Mouse (Mus musculus): ENCODE data around the gene Slc12a7. TPM values are rescaled to one million over a fixed set of nuclear protein-coding genes. Genes with fewer than 3 reads are reported as not detected.

Slc12a7 gene
- polyA plus RNA-seq, 1 experiment, result 94.5 TPM

DNA sequence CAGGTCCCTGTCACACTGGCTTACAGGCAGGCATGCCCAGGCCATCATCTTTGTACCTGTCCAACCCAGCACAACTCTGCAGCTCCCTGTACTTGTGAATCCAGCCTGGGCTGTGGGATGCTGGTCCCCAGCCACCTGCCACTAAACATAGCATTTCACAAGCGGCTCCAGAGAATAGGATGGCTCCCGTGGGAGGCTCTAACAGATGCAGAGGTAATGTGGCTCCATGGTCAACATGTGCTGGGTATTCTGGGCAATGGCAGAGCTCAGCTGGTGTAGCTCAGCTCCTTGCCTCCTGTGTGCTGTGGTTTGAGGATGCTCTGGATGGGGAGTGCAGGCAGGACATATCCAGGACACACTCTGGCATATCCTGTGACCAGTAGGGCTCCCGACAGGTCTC, 10.8 kb downstream of the Slc12a7 start:
- Histone ChIP-seq H3K27me3 (ENCODE audit: control insufficient read depth, insufficient read depth, low read length, poor library complexity, severe bottlenecking) (no peaks in the 10 kb centered on the region), H3K4me3 (ENCODE audit: low read depth, low read length) (no peak overlapping the region), H3K36me3 (ENCODE audit: control insufficient read depth, insufficient read depth, low read length, poor library complexity, severe bottlenecking) (no peaks in the 10 kb centered on the region), H3K27ac (ENCODE audit: insufficient read depth, low read length) (no peak overlapping the region), H3K4me1 (ENCODE audit: control insufficient read depth, insufficient read depth, low read length) (peaks cover 4% of the 10 kb centered on the region), H3K9ac (ENCODE audit: low read depth, poor library complexity, severe bottlenecking) (no peak overlapping the region), H3K9me3 (replicated peaks; ENCODE audit: control insufficient read depth, insufficient read depth, low read length, poor library complexity, severe bottlenecking) (no peaks in the 10 kb centered on the region)
- no peak for TF ChIP-seq EP300 (IDR thresholded peaks at IDR 0.05; ENCODE audit: insufficient read depth, low read depth, low read length)
- no peak for TF ChIP-seq POLR2A (IDR thresholded peaks at IDR 0.05; ENCODE audit: insufficient read depth, low read length)
- TF ChIP-seq CTCF (IDR thresholded peaks at IDR 0.05; ENCODE audit: low read depth, low read length), result no peak

DNA sequence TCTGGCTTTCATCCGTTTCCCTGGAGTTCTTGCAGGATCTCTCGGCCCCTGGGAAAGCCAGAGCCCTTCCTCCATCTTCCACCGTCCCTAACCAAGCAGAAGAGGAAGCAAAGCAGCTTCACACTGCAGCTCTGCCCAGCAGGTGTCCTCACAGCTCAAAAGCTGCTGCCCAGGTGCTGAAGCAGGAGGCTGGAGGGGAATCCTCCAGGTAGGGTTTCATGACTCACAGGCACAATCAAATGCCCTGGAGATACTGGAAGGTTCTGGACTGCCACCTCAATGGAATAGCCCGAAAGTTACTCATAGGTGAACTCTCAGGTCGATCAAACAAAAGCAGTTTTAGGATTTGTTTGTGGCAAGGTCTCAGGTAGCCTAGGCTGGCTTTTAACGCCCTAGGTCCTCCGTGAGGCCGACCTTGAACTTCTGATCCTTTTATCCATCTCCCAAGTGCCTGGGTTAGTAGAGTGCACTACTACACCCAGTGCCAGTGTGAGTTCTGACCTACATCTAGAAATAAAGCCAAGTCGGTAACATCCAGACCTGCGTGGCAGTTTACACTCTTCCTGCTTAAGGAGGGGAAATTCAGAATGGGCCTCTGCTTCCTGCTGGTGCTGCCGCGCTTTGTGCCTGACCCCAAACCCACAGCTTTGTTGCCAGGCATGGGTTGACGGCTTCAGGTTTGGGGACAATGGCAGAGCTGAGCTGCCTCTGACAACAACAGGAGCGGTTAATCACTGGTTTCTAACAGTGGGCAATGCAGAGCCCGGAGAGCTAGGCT, 16.0 kb downstream of the Slc12a7 start:
- Histone ChIP-seq H3K9ac (ENCODE audit: low read depth, poor library complexity, severe bottlenecking) (no peak overlapping the region), H3K9me3 (replicated peaks; ENCODE audit: control insufficient read depth, insufficient read depth, low read length, poor library complexity, severe bottlenecking) (no peaks in the 10 kb centered on the region), H3K27ac (ENCODE audit: insufficient read depth, low read length) (no peak overlapping the region), H3K4me3 (ENCODE audit: low read depth, low read length) (no peak overlapping the region), H3K4me1 (ENCODE audit: control insufficient read depth, insufficient read depth, low read length) (peaks cover 4% of the 10 kb centered on the region), H3K27me3 (ENCODE audit: control insufficient read depth, insufficient read depth, low read length, poor library complexity, severe bottlenecking) (no peaks in the 10 kb centered on the region), H3K36me3 (ENCODE audit: control insufficient read depth, insufficient read depth, low read length, poor library complexity, severe bottlenecking) (no peaks in the 10 kb centered on the region)
- TF ChIP-seq EP300 (IDR thresholded peaks at IDR 0.05; ENCODE audit: insufficient read depth, low read depth, low read length), result peak; percentile 59; the same call in 1 of the 2 replicates
- TF ChIP-seq POLR2A (IDR thresholded peaks at IDR 0.05; ENCODE audit: insufficient read depth, low read length), result no peak
- TF ChIP-seq CTCF (IDR thresholded peaks at IDR 0.05; ENCODE audit: low read depth, low read length), result peak; percentile 78

GRCm38 (mm10) chr13:73750435-73750834, 17.5 kb downstream of the Slc12a7 start:
- Histone ChIP-seq H3K27ac (ENCODE audit: insufficient read depth, low read length) (no peak overlapping the region), H3K9me3 (replicated peaks; ENCODE audit: control insufficient read depth, insufficient read depth, low read length, poor library complexity, severe bottlenecking) (no peaks in the 10 kb centered on the region), H3K9ac (ENCODE audit: low read depth, poor library complexity, severe bottlenecking) (no peak overlapping the region)

GRCm38 (mm10) chr13:73751284-73751683, 18.4 kb downstream of the Slc12a7 start:
- Histone ChIP-seq H3K27ac (ENCODE audit: insufficient read depth, low read length) (no peak overlapping the region), H3K27me3 (ENCODE audit: control insufficient read depth, insufficient read depth, low read length, poor library complexity, severe bottlenecking) (no peaks in the 10 kb centered on the region), H3K4me3 (ENCODE audit: low read depth, low read length) (no peak overlapping the region), H3K9me3 (replicated peaks; ENCODE audit: control insufficient read depth, insufficient read depth, low read length, poor library complexity, severe bottlenecking) (no peaks in the 10 kb centered on the region), H3K4me1 (ENCODE audit: control insufficient read depth, insufficient read depth, low read length) (peaks cover 4% of the 10 kb centered on the region), H3K36me3 (ENCODE audit: control insufficient read depth, insufficient read depth, low read length, poor library complexity, severe bottlenecking) (no peaks in the 10 kb centered on the region), H3K9ac (ENCODE audit: low read depth, poor library complexity, severe bottlenecking) (no peak overlapping the region)
- TF ChIP-seq POLR2A (IDR thresholded peaks at IDR 0.05; ENCODE audit: insufficient read depth, low read length) (no peak), EP300 (IDR thresholded peaks at IDR 0.05; ENCODE audit: insufficient read depth, low read depth, low read length) (no peak), CTCF (IDR thresholded peaks at IDR 0.05; ENCODE audit: low read depth, low read length) (no peak)

More at GRCm38 (mm10) chr13:73750435-73750834, 17.5 kb downstream of the Slc12a7 start:
- peaks cover 4% of the 10 kb centered on the region for H3K4me1 ChIP-seq (ENCODE audit: control insufficient read depth, insufficient read depth, low read length)
- no peaks in the 10 kb centered on the region for H3K27me3 ChIP-seq (ENCODE audit: control insufficient read depth, insufficient read depth, low read length, poor library complexity, severe bottlenecking)
- no peaks in the 10 kb centered on the region for H3K36me3 ChIP-seq (ENCODE audit: control insufficient read depth, insufficient read depth, low read length, poor library complexity, severe bottlenecking)
- H3K4me3 ChIP-seq (ENCODE audit: low read depth, low read length), result no peak overlapping the region
- TF ChIP-seq POLR2A (IDR thresholded peaks at IDR 0.05; ENCODE audit: insufficient read depth, low read length), result no peak
- TF ChIP-seq EP300 (IDR thresholded peaks at IDR 0.05; ENCODE audit: insufficient read depth, low read depth, low read length), result no peak
- TF ChIP-seq CTCF (IDR thresholded peaks at IDR 0.05; ENCODE audit: low read depth, low read length), result no peak

DNA sequence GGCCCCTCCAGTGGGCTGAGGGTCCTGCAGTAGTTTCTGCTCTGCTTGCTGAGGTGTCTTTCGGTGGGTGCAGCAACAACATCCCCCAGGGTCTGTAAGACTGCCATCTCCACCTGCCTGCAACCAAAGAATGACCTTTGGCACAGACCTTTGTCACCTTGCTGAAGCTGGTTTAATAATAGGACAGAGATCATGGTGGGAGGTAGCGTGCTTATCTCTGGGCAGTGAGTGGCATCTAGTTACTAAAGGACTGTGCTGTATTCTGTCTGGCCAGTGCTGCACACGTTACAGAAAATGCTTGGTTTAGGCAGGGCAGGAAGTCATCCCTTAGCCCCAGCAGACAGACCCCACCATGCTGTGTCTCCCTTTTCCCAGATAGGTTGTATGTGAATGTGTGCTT, 22.9 kb downstream of the Slc12a7 start:
- TF ChIP-seq POLR2A (IDR thresholded peaks at IDR 0.05; ENCODE audit: insufficient read depth, low read length) (no peak), EP300 (IDR thresholded peaks at IDR 0.05; ENCODE audit: insufficient read depth, low read depth, low read length) (no peak), CTCF (IDR thresholded peaks at IDR 0.05; ENCODE audit: low read depth, low read length) (no peak)
- Histone ChIP-seq H3K36me3 (ENCODE audit: control insufficient read depth, insufficient read depth, low read length, poor library complexity, severe bottlenecking) (no peaks in the 10 kb centered on the region), H3K27ac (ENCODE audit: insufficient read depth, low read length) (no peak overlapping the region), H3K9ac (ENCODE audit: low read depth, poor library complexity, severe bottlenecking) (no peak overlapping the region), H3K4me1 (ENCODE audit: control insufficient read depth, insufficient read depth, low read length) (peaks cover 2% of the 10 kb centered on the region), H3K27me3 (ENCODE audit: control insufficient read depth, insufficient read depth, low read length, poor library complexity, severe bottlenecking) (no peaks in the 10 kb centered on the region), H3K4me3 (ENCODE audit: low read depth, low read length) (no peak overlapping the region), H3K9me3 (replicated peaks; ENCODE audit: control insufficient read depth, insufficient read depth, low read length, poor library complexity, severe bottlenecking) (no peaks in the 10 kb centered on the region)

GRCm38 (mm10) chr13:73756916-73757315, 24.0 kb downstream of the Slc12a7 start:
- TF ChIP-seq EP300 (IDR thresholded peaks at IDR 0.05; ENCODE audit: insufficient read depth, low read depth, low read length), result no peak
- TF ChIP-seq POLR2A (IDR thresholded peaks at IDR 0.05; ENCODE audit: insufficient read depth, low read length), result no peak
- TF ChIP-seq CTCF (IDR thresholded peaks at IDR 0.05; ENCODE audit: low read depth, low read length), result no peak
- Histone ChIP-seq H3K4me1 (ENCODE audit: control insufficient read depth, insufficient read depth, low read length) (peaks cover 2% of the 10 kb centered on the region), H3K9me3 (replicated peaks; ENCODE audit: control insufficient read depth, insufficient read depth, low read length, poor library complexity, severe bottlenecking) (no peaks in the 10 kb centered on the region), H3K27me3 (ENCODE audit: control insufficient read depth, insufficient read depth, low read length, poor library complexity, severe bottlenecking) (no peaks in the 10 kb centered on the region), H3K4me3 (ENCODE audit: low read depth, low read length) (no peak overlapping the region), H3K9ac (ENCODE audit: low read depth, poor library complexity, severe bottlenecking) (no peak overlapping the region), H3K36me3 (ENCODE audit: control insufficient read depth, insufficient read depth, low read length, poor library complexity, severe bottlenecking) (no peaks in the 10 kb centered on the region), H3K27ac (ENCODE audit: insufficient read depth, low read length) (no peak overlapping the region)

Measured in ES-Bruce4 (cell line).